Mouse (Mus musculus) cerebellum, postnatal 14 days (tissue): ENCODE measurements around the gene 1700109H08Rik.
A peak's percentile ranks its signal among the peaks of the same experiment; 100 is the strongest.
"Not testable (repeated sequence)": the region's sequence is repeated elsewhere in the genome, so short reads cannot be mapped to it uniquely, and the experiment has no call there.

ENCODE experiments used
- DNase-seq, 2 experiments: peaks; one replicate each; pipeline ENCODE4 v3.0.0; 2021; ENCODE audit warnings: mixed read lengths in 2 of 2

1700109H08Rik gene

DNA sequence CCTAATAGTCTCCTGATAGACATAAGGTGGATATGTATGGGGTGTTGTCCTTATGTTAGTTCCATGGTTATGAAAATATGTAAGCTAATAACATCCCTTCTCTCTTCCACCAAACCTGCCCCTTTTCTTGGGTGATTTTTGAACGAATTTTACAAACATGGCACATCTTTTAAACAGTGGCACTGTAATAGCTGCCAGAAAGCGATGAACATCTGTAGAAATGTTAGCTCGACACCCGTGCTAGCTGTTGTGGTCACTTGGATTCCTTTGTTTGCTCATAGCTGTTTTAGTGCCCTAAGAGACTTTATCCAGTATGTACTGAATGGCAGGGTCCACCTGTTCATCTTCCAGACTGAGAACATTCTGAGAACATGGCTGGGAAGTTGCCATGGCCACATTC, at the start of gene 1700109H08Rik:
Gene 1700109H08Rik (plus strand): TSS at position 301 of the 400 bp plus-strand sequence.
- no peak for DNase-seq

DNA sequence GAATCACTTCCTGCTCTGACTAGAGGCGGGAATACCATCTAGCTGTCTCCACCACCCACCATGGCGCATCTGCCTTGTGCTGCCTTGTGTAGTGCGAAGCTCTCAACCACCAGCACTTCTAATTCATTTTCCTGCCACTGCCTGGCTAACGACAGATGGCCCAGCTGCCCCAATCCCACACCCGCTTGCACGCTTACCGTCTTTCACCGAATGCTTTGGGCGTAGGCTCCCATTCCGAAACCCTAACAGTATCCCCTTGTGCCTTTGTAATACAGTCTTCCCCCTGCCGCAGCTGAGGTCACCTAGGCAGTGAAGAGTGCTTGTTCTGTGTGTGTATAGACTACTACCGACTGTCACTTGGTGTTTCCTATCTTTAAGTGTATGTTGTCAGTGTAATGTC, 49.6 kb upstream of the 1700109H08Rik start:
- no peak for DNase-seq

DNA sequence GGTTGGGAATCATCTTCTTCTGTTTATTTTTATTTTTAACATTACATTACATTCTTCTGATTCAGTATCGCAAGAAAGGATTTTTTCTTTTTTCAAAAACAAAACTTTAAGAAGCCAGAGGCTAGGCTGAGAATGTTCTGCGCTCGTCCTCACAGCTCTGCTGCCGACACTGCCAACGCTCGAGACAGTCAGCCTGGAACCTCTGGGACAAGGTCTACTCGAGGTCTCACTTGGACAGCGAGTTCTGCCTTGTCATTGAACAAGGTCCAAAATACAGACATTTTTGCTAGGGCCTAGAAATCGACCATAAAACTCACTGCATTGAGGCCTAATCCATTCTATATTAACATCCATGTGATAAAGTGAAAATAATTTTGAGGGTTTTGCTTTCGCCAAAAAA, 48.5 kb upstream of the 1700109H08Rik start:
- no peak for DNase-seq

DNA sequence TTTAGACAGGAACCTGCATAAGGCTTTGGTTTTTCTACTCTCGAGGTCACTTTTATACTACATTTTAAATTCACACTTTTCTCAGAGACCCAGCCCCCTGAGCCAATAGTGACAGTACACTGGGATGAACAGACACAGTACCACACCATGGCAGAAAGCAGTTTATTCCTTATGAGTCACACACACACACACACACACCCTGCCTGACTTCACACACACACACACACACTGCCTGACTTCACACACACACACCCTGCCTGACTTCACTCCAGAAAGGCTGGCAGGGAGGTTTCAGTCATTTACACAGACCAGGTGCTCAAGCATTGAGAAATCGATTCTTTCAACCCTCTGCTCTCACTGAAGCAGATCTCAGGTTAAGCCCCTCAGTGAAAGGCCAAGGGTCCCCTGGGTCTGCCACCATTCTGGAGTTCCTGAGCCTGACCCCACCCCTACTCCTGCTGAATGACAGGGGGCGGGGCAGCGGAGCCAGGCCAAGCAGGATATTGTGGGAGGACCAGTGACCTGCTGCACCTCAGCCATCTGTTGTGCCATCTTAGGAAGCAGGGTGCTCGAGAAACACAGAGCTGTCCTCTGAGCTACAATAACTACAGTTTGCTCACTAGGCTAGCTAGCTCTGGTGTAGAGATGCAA, 44.2 kb upstream of the 1700109H08Rik start:
- no peak for DNase-seq

DNA sequence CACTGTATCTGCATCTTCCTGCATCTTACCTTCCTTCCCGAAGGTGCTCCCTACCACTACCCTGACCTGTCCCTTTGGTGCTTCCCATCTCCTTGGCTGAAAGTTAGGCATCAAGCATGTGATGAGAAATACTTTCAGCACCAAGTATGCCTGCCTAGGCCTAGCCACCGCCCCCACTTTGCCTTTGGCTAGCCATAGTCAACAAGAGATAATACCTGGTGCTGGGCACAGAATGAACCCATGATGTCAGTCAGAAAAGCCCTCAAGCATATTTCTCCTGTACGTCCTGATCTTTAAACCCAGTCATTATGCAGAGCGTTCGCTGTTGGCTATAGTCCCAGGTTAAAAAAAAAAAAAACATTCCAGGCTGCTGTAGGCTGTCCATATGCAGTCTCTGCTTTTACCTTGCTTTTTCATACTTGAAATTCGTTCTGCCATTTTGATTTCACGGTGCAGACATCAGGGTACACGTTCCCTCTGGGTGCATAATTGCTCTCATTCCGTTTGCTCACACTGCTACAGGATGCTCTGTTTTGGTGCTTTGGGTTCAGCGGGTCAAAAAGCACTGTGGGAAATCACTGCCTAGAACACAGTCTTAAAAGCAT, 41.7 kb upstream of the 1700109H08Rik start:
- no peak for DNase-seq

DNA sequence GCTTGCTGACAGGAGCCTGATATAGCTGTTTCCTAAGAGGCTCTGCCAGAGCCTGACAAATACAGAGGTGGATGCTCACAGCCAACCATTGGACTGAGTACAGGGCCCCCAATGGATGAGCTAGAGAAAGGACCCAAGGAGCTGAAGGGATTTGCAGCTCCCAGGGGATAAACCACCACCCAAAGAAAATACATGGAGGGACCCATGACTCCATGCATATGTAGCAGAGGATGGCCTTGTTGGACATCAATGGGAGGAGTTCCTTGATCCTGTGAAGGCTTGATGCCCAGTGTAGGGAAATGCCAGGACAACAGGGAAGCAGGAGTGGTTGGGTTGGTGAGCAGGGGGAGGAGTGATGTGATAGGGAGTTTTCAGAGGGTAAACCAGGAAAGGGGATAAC, 39.3 kb upstream of the 1700109H08Rik start:
- not testable (repeated sequence) for DNase-seq

DNA sequence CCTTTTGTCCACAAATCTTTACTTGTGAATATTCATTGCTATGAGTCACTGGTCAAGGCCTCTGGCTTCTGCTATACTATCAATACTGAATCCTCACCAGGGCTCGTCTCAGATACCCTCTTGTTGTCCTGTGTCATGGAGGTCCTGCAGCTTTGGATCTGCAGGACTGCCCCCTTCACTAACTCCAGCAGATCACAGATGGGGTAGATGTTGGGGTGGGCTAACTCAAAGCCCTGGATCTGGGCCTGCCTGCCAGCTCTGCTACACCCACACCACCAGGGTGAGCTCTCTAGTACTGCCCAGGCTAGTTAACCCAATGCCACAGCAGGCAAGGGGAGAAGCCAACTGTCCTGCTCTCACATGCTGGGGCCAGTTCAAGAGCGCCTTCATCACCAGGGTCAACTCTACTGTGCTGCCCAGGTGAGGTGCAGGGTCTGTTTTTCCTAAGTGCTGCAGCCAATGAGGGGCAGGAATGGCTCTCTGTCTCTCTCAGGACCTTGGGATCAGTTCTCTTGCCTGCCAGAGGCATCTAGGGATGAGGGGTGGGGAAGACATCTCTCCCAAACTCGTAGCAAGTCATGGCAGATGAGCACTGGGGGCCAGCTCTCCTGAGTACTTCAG, 34.7 kb upstream of the 1700109H08Rik start:
- DNase-seq, result no peak

DNA sequence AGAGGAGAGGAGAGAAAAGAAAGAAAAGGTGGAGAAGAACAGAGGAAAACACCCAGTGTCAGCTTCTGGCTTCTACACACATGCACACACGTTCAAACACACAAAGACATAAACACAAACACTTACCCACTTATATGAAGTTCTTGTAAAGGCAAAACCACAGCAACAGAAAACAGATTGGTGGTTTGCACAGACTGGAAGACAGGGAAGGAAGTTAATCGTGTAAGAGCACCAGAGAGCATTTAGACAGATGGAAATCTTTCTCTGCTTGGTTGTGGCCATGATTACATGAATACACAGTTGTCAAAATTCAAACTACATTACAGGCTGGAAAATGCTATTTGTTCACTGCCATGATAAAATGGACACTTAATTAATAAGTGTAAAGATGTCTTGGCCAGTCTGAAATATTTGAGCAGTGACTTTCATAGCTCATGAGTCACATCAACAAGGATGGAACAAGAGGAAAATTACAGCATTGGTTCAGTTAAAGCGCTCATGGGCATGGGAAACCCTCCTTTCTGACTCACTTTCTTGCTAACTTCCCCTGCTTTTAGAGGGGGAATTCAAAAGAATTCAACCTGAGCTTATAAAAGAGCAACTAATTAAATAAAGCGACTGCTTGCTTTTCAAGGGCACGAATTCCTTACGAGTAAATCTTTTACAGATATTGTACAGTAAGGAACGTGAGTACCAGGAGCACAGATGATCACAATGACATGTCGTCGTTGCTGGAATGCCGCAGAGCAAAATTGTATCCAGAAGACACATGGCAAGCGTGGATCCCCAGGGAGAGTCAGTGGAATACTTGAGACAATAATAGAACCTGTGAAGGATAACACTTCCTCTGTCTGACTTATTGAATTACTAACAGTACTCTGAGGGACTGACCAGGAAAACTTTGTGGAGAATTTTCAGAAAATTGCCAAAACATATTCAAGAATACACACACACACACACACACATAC, 32.6 kb upstream of the 1700109H08Rik start:
- no peak for DNase-seq

DNA sequence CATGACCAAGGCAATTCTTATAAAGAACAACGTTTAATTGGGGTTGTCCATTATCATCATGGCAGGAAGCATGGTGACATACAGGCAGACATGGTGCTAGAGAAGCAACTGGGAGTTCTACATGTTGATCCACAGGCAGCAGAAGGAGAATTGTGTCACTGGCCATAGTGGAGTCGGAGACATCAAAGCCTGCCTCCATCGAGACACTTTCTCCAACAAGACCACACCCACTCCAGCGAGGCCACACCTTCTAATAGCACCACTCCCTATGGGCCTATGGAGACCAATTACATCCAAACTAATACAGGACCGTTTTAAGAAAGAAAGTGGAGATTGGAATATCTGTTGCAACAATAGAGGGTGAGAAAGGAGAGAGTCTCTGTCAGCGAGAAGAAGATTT, 29.5 kb upstream of the 1700109H08Rik start:
- no peak for DNase-seq

DNA sequence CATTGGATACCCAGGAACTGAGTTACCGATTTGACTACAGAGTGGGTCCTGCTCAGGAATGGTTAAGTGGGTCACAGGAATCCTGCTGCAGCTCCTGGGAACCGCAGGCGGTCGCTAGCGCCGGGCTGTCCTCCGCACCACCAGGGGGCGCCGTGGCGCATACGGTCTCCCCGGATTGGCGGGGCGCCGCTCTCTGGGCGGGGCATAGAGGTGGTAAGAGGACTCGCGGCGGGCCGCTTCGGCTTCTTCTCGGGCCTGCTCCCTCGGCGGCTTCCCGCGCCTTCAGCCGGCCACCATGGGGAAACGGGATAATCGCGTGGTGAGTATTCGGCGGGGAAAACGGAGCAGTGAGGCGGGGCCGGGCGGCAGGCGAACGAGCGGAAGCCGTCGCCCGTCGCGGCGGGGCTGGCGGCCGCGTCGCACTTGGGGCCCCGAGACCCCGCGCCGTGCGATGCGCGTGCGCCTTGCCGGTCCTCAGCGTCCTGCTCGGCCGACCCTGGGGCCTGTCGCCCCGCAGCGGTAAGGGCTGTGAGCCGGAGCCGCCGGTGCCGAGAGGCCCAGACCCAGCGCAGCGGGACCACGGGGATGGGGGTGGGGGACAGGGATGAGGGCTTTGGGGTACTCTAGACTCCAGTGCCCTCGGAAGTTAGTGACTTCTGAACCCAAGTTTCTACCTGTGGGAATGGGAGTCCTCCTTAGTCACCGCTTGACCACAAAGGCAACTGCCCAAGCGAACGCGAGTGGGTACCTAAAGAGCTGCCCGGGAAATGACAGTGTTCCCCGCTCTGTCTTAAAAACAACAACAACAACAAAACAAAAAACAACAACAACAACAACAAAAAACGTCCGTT, 27.5 kb upstream of the 1700109H08Rik start, which contains the start of gene Fam133b:
Gene Fam133b (plus strand): TSS at position 205 of the 851 bp plus-strand sequence.
- DNase-seq, result peak; percentile 99

DNA sequence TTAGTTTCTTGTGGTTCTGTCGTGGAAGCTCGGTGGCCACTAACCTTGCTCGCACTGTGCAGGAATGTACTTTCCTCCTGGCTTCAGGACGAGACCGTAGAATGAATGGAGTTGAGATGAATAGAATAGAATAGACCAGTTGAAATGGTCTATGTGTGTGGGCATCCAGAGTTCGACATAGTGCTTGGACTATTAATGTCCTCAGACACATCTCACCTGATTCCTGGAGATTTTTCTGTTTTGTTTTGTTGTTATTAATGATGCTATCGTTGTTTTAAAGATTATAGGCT, 26.9 kb upstream of the 1700109H08Rik start:
- no peak for DNase-seq

DNA sequence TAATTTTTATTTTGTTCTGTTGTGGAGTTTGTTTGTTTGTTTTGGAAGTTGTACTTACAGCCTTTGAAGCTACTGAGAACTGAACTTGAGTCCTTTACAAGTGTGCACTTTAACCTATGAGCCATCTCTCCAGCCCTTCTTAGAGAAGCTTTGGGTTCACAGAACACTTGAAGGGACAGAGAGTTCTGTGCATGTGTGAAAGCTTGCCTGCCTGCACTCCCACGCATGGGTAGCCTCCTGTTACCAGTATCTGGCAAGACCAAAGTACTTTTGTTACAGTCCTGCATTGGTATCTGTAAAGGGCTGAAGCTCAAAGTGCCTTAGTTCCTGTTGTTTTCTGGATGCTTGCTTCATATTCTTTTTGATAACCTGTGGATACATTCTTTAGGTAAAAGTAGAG, 25.1 kb upstream of the 1700109H08Rik start:
- no peak for DNase-seq

DNA sequence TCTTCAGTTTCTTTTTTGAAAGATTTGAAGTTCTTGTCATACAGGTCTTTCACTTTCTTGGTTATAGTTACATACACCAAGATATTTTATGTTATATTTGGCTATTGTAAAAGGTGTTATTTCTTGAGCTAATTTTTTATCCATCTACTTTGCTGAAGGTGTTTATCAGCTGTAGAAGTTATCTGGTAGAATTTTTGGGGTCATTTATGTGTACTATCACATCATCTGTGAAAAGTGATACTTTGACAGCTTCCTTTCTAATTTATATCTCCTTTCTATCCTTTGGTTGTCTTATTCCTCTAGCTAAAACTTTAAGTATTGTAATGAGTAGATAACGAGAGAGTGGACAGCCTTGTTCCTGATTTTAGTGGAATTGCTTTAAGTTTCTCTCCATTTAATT, 19.9 kb upstream of the 1700109H08Rik start:
- DNase-seq, result no peak

DNA sequence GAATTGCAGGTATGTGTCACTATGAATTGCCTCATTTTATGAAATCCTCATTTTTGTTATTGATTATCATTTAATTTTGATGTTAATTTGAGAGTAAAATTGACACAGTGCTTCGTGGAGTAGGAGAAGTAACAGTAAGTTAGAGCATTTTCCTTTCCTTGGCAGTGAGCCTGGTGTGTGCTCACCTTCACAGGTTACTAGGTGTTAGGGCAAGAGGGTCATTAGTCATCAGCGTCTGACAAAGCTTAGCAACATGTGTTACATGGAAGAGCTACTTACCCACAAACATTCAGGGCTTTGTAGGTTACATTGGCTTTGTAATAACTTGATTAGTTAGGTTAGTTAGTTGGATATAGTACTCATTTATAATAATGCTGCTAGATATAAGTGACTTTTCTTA, 17.2 kb upstream of the 1700109H08Rik start:
- DNase-seq, result no peak

DNA sequence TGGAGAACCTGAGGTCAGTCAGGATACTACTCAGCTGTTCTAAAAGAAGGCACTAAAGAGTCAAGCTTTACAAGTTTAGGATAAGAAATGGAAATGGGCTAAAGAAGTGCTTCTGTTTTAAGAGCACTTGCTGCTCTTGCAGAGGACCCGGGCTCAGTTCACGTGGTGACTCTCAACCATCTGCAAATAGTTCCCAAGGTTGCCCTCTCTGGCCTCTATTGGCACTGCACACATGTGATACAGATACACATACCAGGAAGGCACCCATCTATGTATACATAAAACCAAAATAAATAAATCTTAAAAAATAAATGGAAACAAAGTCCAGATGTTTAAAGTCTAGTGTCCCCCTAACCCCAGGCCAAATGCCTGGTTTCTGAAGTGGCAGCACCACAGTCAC, 3.5 kb downstream of the 1700109H08Rik start:
- no peak for DNase-seq

DNA sequence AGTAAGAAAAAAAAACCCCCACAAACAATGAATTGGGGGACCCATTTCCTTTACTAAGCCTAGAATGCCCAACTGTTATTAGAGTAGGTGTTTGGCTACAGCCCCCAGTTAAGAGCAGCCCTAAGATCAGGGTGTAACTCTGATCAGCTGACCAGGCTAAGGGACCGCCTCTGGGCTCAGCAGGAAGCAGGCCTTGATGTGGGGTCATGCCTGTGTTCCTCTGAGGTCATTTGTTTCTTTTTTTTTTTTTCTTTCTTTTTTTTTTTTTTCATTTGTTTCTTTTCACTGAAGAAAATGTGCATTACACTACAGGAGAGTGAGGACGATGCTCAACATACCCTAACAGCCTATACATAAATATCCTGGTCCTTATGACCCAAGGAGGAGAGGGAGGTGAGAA, 6.6 kb downstream of the 1700109H08Rik start:
- DNase-seq, result no peak

DNA sequence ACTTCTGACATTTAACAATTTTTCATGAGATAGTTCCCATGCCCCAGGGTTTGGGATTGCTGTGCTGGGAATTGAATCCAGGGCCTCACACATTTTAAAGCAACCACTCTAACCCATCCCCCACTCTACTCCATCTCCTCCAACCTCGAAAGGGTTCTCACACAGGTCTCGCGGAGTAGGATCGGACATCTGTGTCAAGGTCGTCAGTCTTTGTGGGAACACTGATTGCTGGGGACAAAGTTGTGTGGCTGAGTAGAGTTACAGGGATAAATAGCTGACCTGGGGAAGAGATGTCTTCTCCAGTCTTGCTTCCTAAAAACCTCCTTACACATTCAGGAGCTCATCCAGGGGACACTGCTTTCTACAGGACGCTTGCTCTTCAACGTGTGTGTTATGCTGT, 7.7 kb downstream of the 1700109H08Rik start:
- DNase-seq, result no peak

DNA sequence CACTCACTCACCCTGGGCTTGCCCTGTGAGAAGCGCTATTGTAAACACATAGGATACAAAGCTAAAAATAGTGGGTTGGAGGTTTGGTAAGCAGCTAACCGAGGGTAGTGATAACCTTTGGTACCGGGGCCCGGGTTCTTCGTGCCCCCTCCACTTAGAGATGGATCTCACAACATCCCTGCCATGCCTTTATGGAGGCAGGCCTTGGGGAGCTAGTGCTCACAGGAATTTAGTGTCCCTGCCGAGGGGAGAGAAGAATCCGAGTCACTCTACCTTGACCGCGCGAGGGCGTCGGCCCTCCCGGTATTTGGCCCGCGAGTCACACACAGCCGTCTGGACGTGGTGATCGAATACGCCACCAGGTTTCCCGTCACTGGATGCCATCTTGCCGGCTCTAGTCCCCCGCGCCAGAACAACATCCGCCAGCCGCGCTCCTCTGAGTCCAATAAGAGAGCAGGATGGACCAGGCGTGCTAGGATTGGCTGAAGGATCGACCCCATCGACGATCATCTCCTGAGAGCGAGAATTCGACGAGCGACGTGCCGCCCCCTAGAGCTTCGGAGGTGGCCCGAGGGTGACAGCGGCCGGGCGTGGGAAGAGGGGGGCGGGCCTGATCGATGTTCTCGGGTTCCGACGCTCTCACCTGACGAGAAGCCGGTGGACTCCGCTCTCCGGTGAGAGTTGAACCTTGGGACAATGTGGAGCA, 24.5 kb downstream of the 1700109H08Rik start, which contains the start of gene Pex1:
Gene Pex1 (plus strand): TSS at position 374 of the 706 bp plus-strand sequence.
- peak; percentile 95 for DNase-seq

DNA sequence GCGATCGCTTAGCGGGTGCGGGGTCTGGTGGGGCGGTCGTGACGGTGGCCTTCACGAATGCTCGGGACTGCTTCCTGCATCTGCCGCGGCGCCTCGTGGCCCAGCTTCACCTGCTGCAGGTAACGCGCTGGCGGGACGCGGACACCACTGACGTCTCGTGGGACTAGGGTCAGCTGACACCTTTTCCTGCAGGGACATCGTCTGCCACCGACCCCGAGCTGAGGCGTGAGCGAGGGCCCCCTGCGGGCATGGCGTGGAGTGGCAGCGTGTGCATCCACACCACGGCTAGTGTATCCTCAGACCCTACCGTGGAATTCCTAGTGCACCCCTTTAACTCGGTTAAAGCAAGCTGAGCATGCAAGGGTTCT, 25.0 kb downstream of the 1700109H08Rik start, which contains the start of gene Rbm48:
Gene Rbm48 (minus strand): TSS at position 187 of the 368 bp plus-strand sequence.
- DNase-seq, result peak; percentile 87 to 89

DNA sequence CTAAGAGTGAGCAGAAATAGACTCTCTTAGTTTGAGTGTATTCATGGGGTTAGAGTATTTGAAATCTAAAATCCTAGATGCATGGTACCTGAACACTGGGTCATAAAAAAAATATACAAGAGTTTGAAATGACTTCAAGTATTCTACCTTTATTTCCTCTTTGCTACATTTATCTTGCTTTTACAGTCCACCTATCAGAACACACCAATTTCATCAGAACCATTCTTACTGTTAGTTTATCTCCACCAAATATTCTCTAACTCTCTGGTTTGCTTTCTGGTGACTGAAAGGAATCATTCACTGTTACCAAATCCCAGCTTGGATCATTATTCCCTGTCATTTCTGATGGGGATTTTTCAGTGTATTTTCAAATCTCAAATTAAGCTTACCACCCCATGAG, 25.8 kb downstream of the 1700109H08Rik start:
- DNase-seq, result no peak

DNA sequence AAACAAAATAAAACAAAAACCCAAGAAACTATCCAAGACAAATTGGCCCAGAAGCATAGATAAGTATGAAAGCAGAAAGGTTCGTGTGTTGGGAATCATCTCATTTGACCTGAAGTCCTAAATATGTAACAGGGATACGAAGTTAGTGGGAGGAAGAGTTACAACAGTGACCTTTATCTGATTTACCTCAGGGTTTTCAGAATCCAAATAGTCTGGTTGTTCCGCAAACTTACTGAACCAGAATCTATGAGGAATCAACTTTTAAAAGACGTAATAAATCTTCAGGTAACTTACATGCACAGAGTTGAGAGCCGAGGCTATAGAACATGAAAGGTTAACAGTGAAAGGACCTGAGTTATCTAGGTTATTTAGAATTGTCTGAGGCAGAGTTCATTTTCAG, 27.4 kb downstream of the 1700109H08Rik start:
- DNase-seq, result no peak

DNA sequence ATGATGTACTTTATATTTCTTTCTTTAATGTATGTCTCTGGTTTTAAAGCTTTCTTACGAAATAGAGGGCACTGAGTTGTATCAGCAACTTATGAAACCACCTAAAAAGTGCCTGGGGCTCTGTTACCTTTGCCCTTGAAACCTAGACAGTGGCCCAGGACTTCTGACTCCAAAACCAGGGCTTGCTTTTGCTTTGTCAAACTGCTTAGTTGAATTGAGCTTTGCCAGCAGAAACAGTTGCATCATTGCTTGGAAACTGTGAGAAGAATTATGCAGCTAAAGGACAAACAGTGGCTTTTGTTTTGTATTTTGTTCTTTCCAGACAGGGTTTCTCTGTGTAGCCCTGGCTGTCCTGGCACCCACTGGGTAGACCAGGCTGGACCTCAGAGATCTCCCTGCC, 28.9 kb downstream of the 1700109H08Rik start:
- no peak for DNase-seq
